Mouse (Mus musculus) spleen, adult 2 months (tissue): ENCODE measurements around the gene 4931428F04Rik.

Source experiments
- CTCF ChIP-seq: fragments of 200-500 bp; IDR thresholded peaks from 2 replicates; pipeline ENCODE4 v1.5.1; 2011; ENCODE audit warnings: mild to moderate bottlenecking, inconsistent platforms; ENCODE audit not compliant: insufficient read depth, insufficient read length, insufficient replicate concordance; ENCODE audit errors: extremely low read depth
- POLR2A ChIP-seq: fragments of 200-500 bp; IDR thresholded peaks from 2 replicates; pipeline ENCODE4 v1.6.1; 2011; ENCODE audit warnings: low read depth, low read length, inconsistent platforms

- TF ChIP-seq POLR2A (peak; percentile 71), CTCF (no peak)
These were observed 25.4 kb downstream of the 4931428F04Rik start, which contains the start of the genes Tradd and Fbxl8 for GRCm38 (mm10) chr8:105264024-105264982.
